Mouse (Mus musculus) ES-E14 (cell line): ENCODE measurements at regions not wholly inside any gene's neighbourhood (a gene's known extent, or its start where the extent isn't known, plus 50 kb on each side); places are given as distances from the start of the nearest gene placed in this dataset.

Source experiments
- HCFC1 ChIP-seq: IDR thresholded peaks from 2 replicates; pipeline ENCODE4 v1.6.1; 2012; ENCODE audit warnings: low read length, inconsistent platforms, borderline replicate concordance; ENCODE audit not compliant: insufficient read depth
- MAFK ChIP-seq: IDR thresholded peaks from 2 replicates; pipeline ENCODE4 v1.6.1; 2014; ENCODE audit warnings: mild to moderate bottlenecking, low read depth, low read length, inconsistent platforms; ENCODE audit not compliant: insufficient read depth
- ZC3H11A ChIP-seq: IDR thresholded peaks from 2 replicates; pipeline ENCODE4 v1.6.1; 2012; ENCODE audit warnings: low read depth, mild to moderate bottlenecking, inconsistent platforms, low read length, borderline replicate concordance

- TF ChIP-seq HCFC1 (no peak), ZC3H11A (no peak), MAFK (no peak)
These were observed 678.5 kb upstream of the Gm19410 start for GRCm38 (mm10) chr8:35087070-35087469.
